Mouse (Mus musculus): ENCODE measurements around the gene Sel1l2. TPM values are rescaled to one million over a fixed set of nuclear protein-coding genes. Genes with fewer than 3 reads are reported as not detected.

Sel1l2 gene
- polyA plus RNA-seq (2015; fragmentation: Nextera tagmentation; extraction: Ambion mirVana) = not detected in 2 replicates

- no peak within 1 kb of the TSS for H3K4me3 ChIP-seq (replicated peaks; ENCODE audit: low read length)
- H3K4me1 ChIP-seq (replicated peaks; ENCODE audit: control insufficient read depth, insufficient read depth, low read length) = no peaks in the 10 kb centered on the region
- H3K9ac ChIP-seq (replicated peaks; ENCODE audit: low read depth, low read length) = no peak within 1 kb of the TSS
- H3K36me3 ChIP-seq (ENCODE audit: control insufficient read depth, insufficient read depth) = no peaks in the 10 kb centered on the region
- WGBS = 37% methylated on average over 4 of the region's 4 CpGs
- no peaks in the 10 kb centered on the region for H3K27me3 ChIP-seq (replicated peaks; ENCODE audit: control insufficient read depth, insufficient read depth, low read length)
- ATAC-seq = no peak
- no peak within 1 kb of the TSS for H3K4me2 ChIP-seq (ENCODE audit: low read length)
- no peaks in the 10 kb centered on the region for H3K9me3 ChIP-seq (ENCODE audit: control insufficient read depth, low read length)
- H3K27ac ChIP-seq (ENCODE audit: low read length) = no peak within 1 kb of the TSS
These were observed at the start of gene Sel1l2 for GRCm38 (mm10) chr2:140389525-140389924. Sel1l2 (minus strand) TSS chr2:140389706.

GRCm38 (mm10) chr2:140439081-140439480 is 49.6 kb upstream of the Sel1l2 start:
- Histone ChIP-seq H3K9me3 (ENCODE audit: control insufficient read depth, low read length) (no peaks in the 10 kb centered on the region), H3K27ac (ENCODE audit: low read length) (no peak overlapping the region), H3K36me3 (ENCODE audit: control insufficient read depth, insufficient read depth) (no peaks in the 10 kb centered on the region), H3K9ac (replicated peaks; ENCODE audit: low read depth, low read length) (no peak overlapping the region), H3K4me3 (replicated peaks; ENCODE audit: low read length) (no peak overlapping the region), H3K4me1 (replicated peaks; ENCODE audit: control insufficient read depth, insufficient read depth, low read length) (no peaks in the 10 kb centered on the region), H3K27me3 (replicated peaks; ENCODE audit: control insufficient read depth, insufficient read depth, low read length) (no peaks in the 10 kb centered on the region), H3K4me2 (ENCODE audit: low read length) (no peak overlapping the region)
- no peak for ATAC-seq
- WGBS = 89% methylated on average over 4 of the region's 4 CpGs

GRCm38 (mm10) chr2:140427283-140427682 is 37.8 kb upstream of the Sel1l2 start:
- no peaks in the 10 kb centered on the region for H3K36me3 ChIP-seq (ENCODE audit: control insufficient read depth, insufficient read depth)
- no peak overlapping the region for H3K4me3 ChIP-seq (replicated peaks; ENCODE audit: low read length)
- H3K4me1 ChIP-seq (replicated peaks; ENCODE audit: control insufficient read depth, insufficient read depth, low read length) = no peaks in the 10 kb centered on the region
- no peak overlapping the region for H3K27ac ChIP-seq (ENCODE audit: low read length)
- H3K4me2 ChIP-seq (ENCODE audit: low read length) = no peak overlapping the region
- no peaks in the 10 kb centered on the region for H3K27me3 ChIP-seq (replicated peaks; ENCODE audit: control insufficient read depth, insufficient read depth, low read length)
- peak; percentile 73; the same call in 1 of the 2 replicates for ATAC-seq
- H3K9me3 ChIP-seq (ENCODE audit: control insufficient read depth, low read length) = no peaks in the 10 kb centered on the region
- no peak overlapping the region for H3K9ac ChIP-seq (replicated peaks; ENCODE audit: low read depth, low read length)
- WGBS = 16% methylated on average over 4 of the region's 4 CpGs

GRCm38 (mm10) chr2:140425844-140426243 is 36.3 kb upstream of the Sel1l2 start:
- ATAC-seq = no peak

GRCm38 (mm10) chr2:140395744-140396231 is 6.3 kb upstream of the Sel1l2 start:
- Histone ChIP-seq H3K9ac (replicated peaks; ENCODE audit: low read depth, low read length) (peak overlapping the region; percentile 79), H3K36me3 (ENCODE audit: control insufficient read depth, insufficient read depth) (no peaks in the 10 kb centered on the region), H3K27ac (ENCODE audit: low read length) (peak overlapping the region; percentile 63; the same call in 1 of the 2 replicates), H3K4me2 (ENCODE audit: low read length) (peak overlapping the region; percentile 89), H3K4me3 (replicated peaks; ENCODE audit: low read length) (peak overlapping the region; percentile 90), H3K27me3 (replicated peaks; ENCODE audit: control insufficient read depth, insufficient read depth, low read length) (no peaks in the 10 kb centered on the region), H3K4me1 (replicated peaks; ENCODE audit: control insufficient read depth, insufficient read depth, low read length) (peaks cover 5% of the 10 kb centered on the region; the same call in 1 of the 2 replicates), H3K9me3 (ENCODE audit: control insufficient read depth, low read length) (no peaks in the 10 kb centered on the region)
- under 1% methylated on average over 52 of the region's 58 CpGs for WGBS
- ATAC-seq = peak; percentile 61

More at GRCm38 (mm10) chr2:140425844-140426243, 36.3 kb upstream of the Sel1l2 start:
- Histone ChIP-seq H3K4me3 (replicated peaks; ENCODE audit: low read length) (no peak overlapping the region), H3K9me3 (ENCODE audit: control insufficient read depth, low read length) (no peaks in the 10 kb centered on the region), H3K9ac (replicated peaks; ENCODE audit: low read depth, low read length) (no peak overlapping the region), H3K4me2 (ENCODE audit: low read length) (no peak overlapping the region), H3K4me1 (replicated peaks; ENCODE audit: control insufficient read depth, insufficient read depth, low read length) (no peaks in the 10 kb centered on the region), H3K27me3 (replicated peaks; ENCODE audit: control insufficient read depth, insufficient read depth, low read length) (no peaks in the 10 kb centered on the region), H3K36me3 (ENCODE audit: control insufficient read depth, insufficient read depth) (no peaks in the 10 kb centered on the region), H3K27ac (ENCODE audit: low read length) (no peak overlapping the region)

- ATAC-seq = peak; percentile 99
- under 1% methylated on average over 43 of the region's 47 CpGs for WGBS
- H3K9ac ChIP-seq (replicated peaks; ENCODE audit: low read depth, low read length) = peak within 1 kb of the TSS; percentile 79
- no peaks in the 10 kb centered on the region for H3K9me3 ChIP-seq (ENCODE audit: control insufficient read depth, low read length)
- peak within 1 kb of the TSS; percentile 90 for H3K4me3 ChIP-seq (replicated peaks; ENCODE audit: low read length)
- H3K4me1 ChIP-seq (replicated peaks; ENCODE audit: control insufficient read depth, insufficient read depth, low read length) = peaks cover 5% of the 10 kb centered on the region; the same call in 1 of the 2 replicates
- no peaks in the 10 kb centered on the region for H3K27me3 ChIP-seq (replicated peaks; ENCODE audit: control insufficient read depth, insufficient read depth, low read length)
- H3K36me3 ChIP-seq (ENCODE audit: control insufficient read depth, insufficient read depth) = no peaks in the 10 kb centered on the region
- H3K4me2 ChIP-seq (ENCODE audit: low read length) = peak within 1 kb of the TSS; percentile 89
- peak within 1 kb of the TSS; percentile 63; the same call in 1 of the 2 replicates for H3K27ac ChIP-seq (ENCODE audit: low read length)
These were observed 5.7 kb upstream of the Sel1l2 start, which contains the start of gene Macrod2 for GRCm38 (mm10) chr2:140395179-140395578. Macrod2 (plus strand) TSS chr2:140395309.

- Histone ChIP-seq H3K4me3 (replicated peaks; ENCODE audit: low read length) (no peak overlapping the region), H3K4me2 (ENCODE audit: low read length) (no peak overlapping the region), H3K27me3 (replicated peaks; ENCODE audit: control insufficient read depth, insufficient read depth, low read length) (no peaks in the 10 kb centered on the region), H3K36me3 (ENCODE audit: control insufficient read depth, insufficient read depth) (no peaks in the 10 kb centered on the region), H3K9ac (replicated peaks; ENCODE audit: low read depth, low read length) (no peak overlapping the region), H3K9me3 (ENCODE audit: control insufficient read depth, low read length) (no peaks in the 10 kb centered on the region), H3K4me1 (replicated peaks; ENCODE audit: control insufficient read depth, insufficient read depth, low read length) (no peaks in the 10 kb centered on the region), H3K27ac (ENCODE audit: low read length) (no peak overlapping the region)
- ATAC-seq = peak; percentile 82
- 81% methylated on average over 1 of the region's 1 CpGs for WGBS
These were observed 24.7 kb downstream of the Sel1l2 start for GRCm38 (mm10) chr2:140364804-140365203.

- no peaks in the 10 kb centered on the region for H3K9me3 ChIP-seq (ENCODE audit: control insufficient read depth, low read length)
- H3K4me2 ChIP-seq (ENCODE audit: low read length) = no peak overlapping the region
- no peak overlapping the region for H3K9ac ChIP-seq (replicated peaks; ENCODE audit: low read depth, low read length)
- no peak overlapping the region for H3K27ac ChIP-seq (ENCODE audit: low read length)
- H3K4me1 ChIP-seq (replicated peaks; ENCODE audit: control insufficient read depth, insufficient read depth, low read length) = no peaks in the 10 kb centered on the region
- no peak overlapping the region for H3K4me3 ChIP-seq (replicated peaks; ENCODE audit: low read length)
- no peak for ATAC-seq
- H3K36me3 ChIP-seq (ENCODE audit: control insufficient read depth, insufficient read depth) = no peaks in the 10 kb centered on the region
- 73% methylated on average over 2 of the region's 2 CpGs for WGBS
- no peaks in the 10 kb centered on the region for H3K27me3 ChIP-seq (replicated peaks; ENCODE audit: control insufficient read depth, insufficient read depth, low read length)
These were observed 29.6 kb downstream of the Sel1l2 start for GRCm38 (mm10) chr2:140359905-140360304.

GRCm38 (mm10) chr2:140342394-140342793 is 47.1 kb downstream of the Sel1l2 start:
- no peak for ATAC-seq
- WGBS = 93% methylated on average over 7 of the region's 7 CpGs
- no peak overlapping the region for H3K4me2 ChIP-seq (ENCODE audit: low read length)
- H3K9me3 ChIP-seq (ENCODE audit: control insufficient read depth, low read length) = no peaks in the 10 kb centered on the region
- no peaks in the 10 kb centered on the region for H3K4me1 ChIP-seq (replicated peaks; ENCODE audit: control insufficient read depth, insufficient read depth, low read length)
- H3K27ac ChIP-seq (ENCODE audit: low read length) = no peak overlapping the region
- H3K9ac ChIP-seq (replicated peaks; ENCODE audit: low read depth, low read length) = no peak overlapping the region
- H3K4me3 ChIP-seq (replicated peaks; ENCODE audit: low read length) = no peak overlapping the region
- H3K36me3 ChIP-seq (ENCODE audit: control insufficient read depth, insufficient read depth) = no peaks in the 10 kb centered on the region
- no peaks in the 10 kb centered on the region for H3K27me3 ChIP-seq (replicated peaks; ENCODE audit: control insufficient read depth, insufficient read depth, low read length)

Measured in forebrain, embryonic 16.5 days (tissue).